Mouse (Mus musculus): ENCODE measurements around the gene Map2k6. TPM values are rescaled to one million over a fixed set of nuclear protein-coding genes. Genes with fewer than 3 reads are reported as not detected.
A peak's percentile ranks its signal among the peaks of the same experiment; 100 is the strongest.

Map2k6 gene
- polyA plus RNA-seq, 1 experiment from 2014 or later = 39.5 TPM

GRCm38 (mm10) chr11:110379661-110380309 is 19.1 kb upstream of the Map2k6 start:
- Histone ChIP-seq H3K9ac (peak overlapping the region; percentile 17; the same call in 1 of the 2 replicates), H3K4me1 (peaks cover 10% of the 10 kb centered on the region), H3K36me3 (replicated peaks) (no peaks in the 10 kb centered on the region), H3K9me3 (no peaks in the 10 kb centered on the region), H3K4me2 (peak overlapping the region; percentile 64), H3K27ac (no peak overlapping the region), H3K4me3 (replicated peaks) (peak overlapping the region; percentile 32), H3K27me3 (no peaks in the 10 kb centered on the region)
- WGBS = 13% methylated on average over 20 of the region's 20 CpGs
- peak; percentile 72; the same call in 1 of the 2 replicates for ATAC-seq (ENCODE audit: low FRiP score)

- 0 out of 2 replicates have a peak, but pooled peaks have one; percentile 49 for ATAC-seq (ENCODE audit: low FRiP score)
- Histone ChIP-seq H3K4me3 (replicated peaks) (peak overlapping the region; percentile 32), H3K4me2 (peak overlapping the region; percentile 64), H3K27ac (no peak overlapping the region), H3K27me3 (no peaks in the 10 kb centered on the region), H3K9ac (peak overlapping the region; percentile 17; the same call in 1 of the 2 replicates), H3K9me3 (no peaks in the 10 kb centered on the region), H3K36me3 (replicated peaks) (no peaks in the 10 kb centered on the region), H3K4me1 (peaks cover 10% of the 10 kb centered on the region)
- WGBS = 28% methylated on average over 15 of the region's 15 CpGs
These were observed 18.6 kb upstream of the Map2k6 start for GRCm38 (mm10) chr11:110380310-110380668.

GRCm38 (mm10) chr11:110385487-110385886 is 13.4 kb upstream of the Map2k6 start:
- Histone ChIP-seq H3K36me3 (replicated peaks) (no peaks in the 10 kb centered on the region), H3K9me3 (no peaks in the 10 kb centered on the region), H3K4me1 (peaks cover under 1% of the 10 kb centered on the region; the same call in 1 of the 2 replicates), H3K4me2 (no peak overlapping the region), H3K4me3 (replicated peaks) (no peak overlapping the region), H3K9ac (no peak overlapping the region), H3K27ac (no peak overlapping the region), H3K27me3 (no peaks in the 10 kb centered on the region)
- 89% methylated on average over 2 of the region's 2 CpGs for WGBS
- no peak for ATAC-seq (ENCODE audit: low FRiP score)

- Histone ChIP-seq H3K9ac (no peak overlapping the region), H3K4me3 (replicated peaks) (no peak overlapping the region), H3K9me3 (no peaks in the 10 kb centered on the region), H3K27me3 (peaks cover 14% of the 10 kb centered on the region), H3K36me3 (replicated peaks) (no peaks in the 10 kb centered on the region), H3K4me1 (peaks cover 17% of the 10 kb centered on the region), H3K4me2 (no peak overlapping the region), H3K27ac (no peak overlapping the region)
- 77% methylated on average over 3 of the region's 3 CpGs for WGBS
- ATAC-seq (ENCODE audit: low FRiP score) = no peak
These were observed 6.2 kb upstream of the Map2k6 start for GRCm38 (mm10) chr11:110392763-110393162.

- 88% methylated on average over 5 of the region's 5 CpGs for whole genome bisulfite sequencing
- Histone ChIP-seq H3K27me3 (peaks cover 18% of the 10 kb centered on the region), H3K4me1 (peaks cover 19% of the 10 kb centered on the region), H3K9me3 (no peaks in the 10 kb centered on the region), H3K27ac (no peak overlapping the region), H3K36me3 (replicated peaks) (no peaks in the 10 kb centered on the region), H3K4me2 (no peak overlapping the region), H3K9ac (no peak overlapping the region), H3K4me3 (replicated peaks) (no peak overlapping the region)
- no peak for ATAC-seq (ENCODE audit: low FRiP score)
These were observed 4.0 kb upstream of the Map2k6 start for GRCm38 (mm10) chr11:110394788-110395452.

- Histone ChIP-seq H3K4me1 (peaks cover 27% of the 10 kb centered on the region), H3K36me3 (replicated peaks) (no peaks in the 10 kb centered on the region), H3K27ac (peak overlapping the region; percentile 36; the same call in 1 of the 2 replicates), H3K4me3 (replicated peaks) (0 out of 2 replicates have a peak overlapping the region, but pooled peaks have one; percentile 18), H3K9ac (0 out of 2 replicates have a peak overlapping the region, but pooled peaks have one; percentile 40), H3K9me3 (no peaks in the 10 kb centered on the region), H3K4me2 (peak overlapping the region; percentile 51), H3K27me3 (peaks cover 18% of the 10 kb centered on the region)
- ATAC-seq (ENCODE audit: low FRiP score) = peak; percentile 42
- WGBS = 11% methylated on average over 19 of the region's 19 CpGs
These were observed 2.8 kb upstream of the Map2k6 start for GRCm38 (mm10) chr11:110396085-110396484.

GRCm38 (mm10) chr11:110399240-110400150 is 573 bp downstream of the Map2k6 start:
- no peaks in the 10 kb centered on the region for H3K36me3 ChIP-seq (replicated peaks)
- peaks cover 18% of the 10 kb centered on the region for H3K27me3 ChIP-seq
- no peaks in the 10 kb centered on the region for H3K9me3 ChIP-seq
- H3K4me1 ChIP-seq = peaks cover 40% of the 10 kb centered on the region
- 8% methylated on average over 15 of the region's 15 CpGs for WGBS
- peak overlapping the region; percentile 36; the same call in 1 of the 2 replicates for H3K27ac ChIP-seq
- peak overlapping the region; percentile 63 for H3K4me3 ChIP-seq (replicated peaks)
- peak; percentile 52 for ATAC-seq (ENCODE audit: low FRiP score)
- peak overlapping the region; percentile 57 for H3K4me2 ChIP-seq
- H3K9ac ChIP-seq = peak overlapping the region; percentile 67

- no peak overlapping the region for H3K27ac ChIP-seq
- H3K4me1 ChIP-seq = peaks cover 40% of the 10 kb centered on the region
- ATAC-seq (ENCODE audit: low FRiP score) = no peak
These were observed 1.4 kb downstream of the Map2k6 start for GRCm38 (mm10) chr11:110400283-110400682.

GRCm38 (mm10) chr11:110402671-110403070 is 3.7 kb downstream of the Map2k6 start:
- ATAC-seq (ENCODE audit: low FRiP score) = no peak
- WGBS = 41% methylated on average over 3 of the region's 3 CpGs
- peaks cover 23% of the 10 kb centered on the region for H3K4me1 ChIP-seq

More at GRCm38 (mm10) chr11:110400283-110400682, 1.4 kb downstream of the Map2k6 start:
- peaks cover 12% of the 10 kb centered on the region for H3K27me3 ChIP-seq
- H3K36me3 ChIP-seq (replicated peaks) = no peaks in the 10 kb centered on the region
- no peaks in the 10 kb centered on the region for H3K9me3 ChIP-seq
- H3K9ac ChIP-seq = peak overlapping the region; percentile 67; the same call in 1 of the 2 replicates
- peak overlapping the region; percentile 63 for H3K4me3 ChIP-seq (replicated peaks)
- WGBS = 21% methylated on average over 1 of the region's 1 CpGs
- peak overlapping the region; percentile 57 for H3K4me2 ChIP-seq

GRCm38 (mm10) chr11:110403602-110404001 is 4.7 kb downstream of the Map2k6 start:
- Histone ChIP-seq H3K36me3 (replicated peaks) (no peaks in the 10 kb centered on the region), H3K4me1 (peaks cover 23% of the 10 kb centered on the region), H3K9me3 (no peaks in the 10 kb centered on the region), H3K27me3 (no peaks in the 10 kb centered on the region), H3K4me3 (replicated peaks) (no peak overlapping the region), H3K4me2 (no peak overlapping the region), H3K9ac (no peak overlapping the region), H3K27ac (no peak overlapping the region)
- 89% methylated on average over 2 of the region's 2 CpGs for WGBS
- ATAC-seq (ENCODE audit: low FRiP score) = no peak

More at GRCm38 (mm10) chr11:110402671-110403070, 3.7 kb downstream of the Map2k6 start:
- Histone ChIP-seq H3K9ac (no peak overlapping the region), H3K36me3 (replicated peaks) (no peaks in the 10 kb centered on the region), H3K4me3 (replicated peaks) (no peak overlapping the region), H3K9me3 (no peaks in the 10 kb centered on the region), H3K27me3 (peaks cover 5% of the 10 kb centered on the region), H3K27ac (no peak overlapping the region), H3K4me2 (no peak overlapping the region)

- no peaks in the 10 kb centered on the region for H3K27me3 ChIP-seq
- WGBS = 75% methylated on average over 9 of the region's 9 CpGs
- no peaks in the 10 kb centered on the region for H3K36me3 ChIP-seq (replicated peaks)
- H3K9me3 ChIP-seq = no peaks in the 10 kb centered on the region
- no peak overlapping the region for H3K4me2 ChIP-seq
- ATAC-seq (ENCODE audit: low FRiP score) = no peak
- H3K9ac ChIP-seq = no peak overlapping the region
- no peak overlapping the region for H3K4me3 ChIP-seq (replicated peaks)
- no peak overlapping the region for H3K27ac ChIP-seq
- peaks cover 16% of the 10 kb centered on the region for H3K4me1 ChIP-seq
These were observed 6.7 kb downstream of the Map2k6 start for GRCm38 (mm10) chr11:110405607-110406006.

- H3K4me2 ChIP-seq = no peak overlapping the region
- H3K9ac ChIP-seq = no peak overlapping the region
- no peak for ATAC-seq (ENCODE audit: low FRiP score)
- H3K9me3 ChIP-seq = no peaks in the 10 kb centered on the region
- no peaks in the 10 kb centered on the region for H3K36me3 ChIP-seq (replicated peaks)
- H3K27ac ChIP-seq = no peak overlapping the region
- H3K4me3 ChIP-seq (replicated peaks) = no peak overlapping the region
- no peaks in the 10 kb centered on the region for H3K4me1 ChIP-seq
- WGBS = 89% methylated on average over 12 of the region's 12 CpGs
- H3K27me3 ChIP-seq = no peaks in the 10 kb centered on the region
These were observed 10.2 kb downstream of the Map2k6 start for GRCm38 (mm10) chr11:110409131-110409530.

All from forebrain, embryonic 12.5 days (tissue).